Mouse (Mus musculus) CH12.LX (cell line): ENCODE data around the gene Gnat1.

ENCODE experiments used
- E2F4 ChIP-seq: IDR thresholded peaks from 2 replicates; pipeline ENCODE4 v1.6.1; 2011; ENCODE audit warnings: low read depth, low read length, improper control_type of control experiment; ENCODE audit not compliant: insufficient replicate concordance
- JUND ChIP-seq: conservative IDR thresholded peaks from 2 replicates; pipeline ENCODE4 v1.6.1; 2011; ENCODE audit warnings: low read depth, low read length, improper control_type of control experiment
- NRF1 ChIP-seq: IDR thresholded peaks from 2 replicates; pipeline ENCODE4 v1.6.1; 2014; ENCODE audit warnings: low read depth, mild to moderate bottlenecking, inconsistent platforms, low read length, improper control_type of control experiment, moderate library complexity
- POLR2A ChIP-seq: IDR thresholded peaks from 2 replicates; pipeline ENCODE4 v1.6.1; 2011; ENCODE audit warnings: low read depth, mild to moderate bottlenecking, improper control_type of control experiment, low read length

- no peak for TF ChIP-seq POLR2A
- TF ChIP-seq NRF1: no peak
- TF ChIP-seq JUND: no peak
- TF ChIP-seq E2F4: no peak
Observed at GRCm38 (mm10) chr9:107692785-107693184, 13.3 kb upstream of the Gnat1 start.
